Mouse (Mus musculus) CD4-positive, CD25-positive, alpha-beta regulatory T cell, adult 4 months (primary cell): ENCODE results near the gene Tut4. TPM values are rescaled to one million over a fixed set of nuclear protein-coding genes. Genes with fewer than 3 reads are reported as not detected.

Experiments
- ATAC-seq: one replicate; pipeline ENCODE4 v1.8.0; 2017
- polyA plus RNA-seq, 2 experiments: library from polyadenylated mRNA; unstranded; fragments of 100-300 nt; shearing (Covaris generic); gene quantifications; one replicate each; pipeline ENCODE4 v1.2.1; 2017

Gene Tut4
- polyA plus RNA-seq, 2 experiments from 2014 or later = 81.5 to 96.5 TPM

DNA sequence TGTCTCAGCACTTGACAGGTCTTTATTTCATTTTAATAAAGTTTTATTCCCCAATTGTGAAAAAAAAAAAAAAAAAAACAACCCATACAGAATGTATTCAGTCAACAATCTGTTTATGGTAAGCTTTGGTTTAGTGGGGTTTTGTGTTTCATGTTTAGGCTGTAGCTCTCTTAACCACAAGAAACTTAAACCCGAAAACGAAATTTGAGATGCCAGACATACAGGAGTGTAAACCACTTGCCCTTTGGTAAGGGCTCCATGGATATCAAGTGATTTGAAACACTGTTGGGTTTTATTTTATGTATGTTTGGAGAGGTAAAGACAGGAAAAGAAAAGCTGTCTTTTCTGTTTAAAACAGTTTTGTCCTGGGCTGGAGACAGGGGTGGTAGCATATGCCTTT, 80.5 kb downstream of the Tut4 start:
- no peak for ATAC-seq

DNA sequence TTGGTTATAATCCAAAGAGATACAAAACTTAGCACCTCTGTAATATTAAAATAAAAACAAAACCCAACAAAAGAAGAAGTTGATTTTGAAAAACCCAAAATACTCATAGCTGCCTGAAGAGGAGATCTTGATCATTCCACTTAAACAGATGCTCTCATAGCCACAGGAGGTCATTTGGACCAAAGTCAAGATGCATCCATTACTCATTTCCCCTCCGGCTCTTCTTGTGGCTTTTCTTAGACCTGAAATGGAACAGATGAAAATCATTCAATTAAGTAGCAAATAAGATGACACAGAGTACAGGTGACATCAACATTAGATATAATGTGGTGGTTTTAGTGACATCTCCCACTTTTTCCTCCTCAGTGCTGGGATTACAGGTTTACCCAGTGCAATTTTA, 105.8 kb downstream of the Tut4 start:
- ATAC-seq = no peak

DNA sequence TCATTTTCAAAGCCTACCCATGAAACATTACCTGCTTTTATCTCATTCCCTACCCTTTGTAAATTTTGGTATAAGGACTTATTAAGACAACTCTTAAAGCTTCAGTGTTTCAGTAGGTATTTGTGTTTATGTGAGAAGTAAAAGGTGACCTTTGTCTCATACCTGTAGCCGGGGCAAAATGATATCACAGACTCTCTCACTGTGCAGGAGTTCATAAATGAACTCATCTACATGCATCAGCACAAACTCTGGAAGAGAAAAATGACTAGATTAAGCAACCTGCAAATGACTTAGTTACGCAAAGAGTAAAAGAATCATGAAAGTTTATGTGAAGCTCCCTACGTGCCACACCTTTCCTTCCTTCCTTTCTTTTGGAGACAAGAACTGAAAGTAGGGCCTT, 113.4 kb downstream of the Tut4 start:
- ATAC-seq = no peak

DNA sequence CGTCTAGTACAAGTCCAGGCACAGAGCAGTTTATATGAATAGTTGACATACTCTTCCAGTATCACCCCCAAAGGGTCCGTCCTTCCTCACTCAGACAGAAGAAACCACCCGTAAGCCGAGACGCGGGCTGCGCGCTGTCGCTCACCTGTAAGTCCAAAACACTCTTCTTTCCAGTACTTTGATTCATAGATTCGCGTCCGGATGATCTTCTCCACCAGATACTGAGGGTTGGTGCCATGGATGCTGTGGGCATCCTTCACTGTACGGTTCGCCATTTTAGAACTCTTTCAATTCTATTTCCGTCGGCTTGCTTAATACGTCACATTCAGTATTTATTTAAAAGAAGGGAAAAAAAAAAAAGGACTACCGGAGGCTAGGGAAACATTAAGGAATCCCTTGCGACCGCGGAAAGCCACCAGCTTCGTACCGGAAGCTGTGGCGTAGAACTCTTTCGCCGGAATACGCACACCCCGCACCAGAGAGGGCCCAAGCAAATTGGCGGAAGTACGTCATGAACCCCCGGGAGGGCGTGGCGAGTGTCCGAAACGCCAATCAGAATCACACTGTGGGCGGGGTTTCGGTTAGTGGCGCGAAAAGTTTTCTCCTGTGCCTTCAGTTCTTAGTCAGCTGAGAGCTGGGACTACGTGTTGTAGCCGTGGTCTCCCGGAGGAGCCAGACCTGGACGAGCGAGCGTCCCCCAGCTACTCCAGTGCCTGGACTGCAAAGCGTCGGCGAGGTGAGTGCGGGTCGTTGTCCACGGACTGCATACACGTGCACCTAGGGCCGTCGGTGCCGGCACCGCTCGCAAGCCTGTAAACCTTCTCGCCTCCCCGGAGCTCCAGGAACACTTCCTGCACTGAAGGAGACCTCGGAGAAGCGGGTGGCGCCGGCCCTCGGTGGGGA, 119.9 kb downstream of the Tut4 start, which contains the start of the genes Prpf38a and Orc1:
TSS of gene Prpf38a (minus strand) at position 497 of the 903 bp plus-strand sequence.
TSS of gene Orc1 (plus strand) at position 584 of the 903 bp plus-strand sequence.
- peak; percentile 98 for ATAC-seq

DNA sequence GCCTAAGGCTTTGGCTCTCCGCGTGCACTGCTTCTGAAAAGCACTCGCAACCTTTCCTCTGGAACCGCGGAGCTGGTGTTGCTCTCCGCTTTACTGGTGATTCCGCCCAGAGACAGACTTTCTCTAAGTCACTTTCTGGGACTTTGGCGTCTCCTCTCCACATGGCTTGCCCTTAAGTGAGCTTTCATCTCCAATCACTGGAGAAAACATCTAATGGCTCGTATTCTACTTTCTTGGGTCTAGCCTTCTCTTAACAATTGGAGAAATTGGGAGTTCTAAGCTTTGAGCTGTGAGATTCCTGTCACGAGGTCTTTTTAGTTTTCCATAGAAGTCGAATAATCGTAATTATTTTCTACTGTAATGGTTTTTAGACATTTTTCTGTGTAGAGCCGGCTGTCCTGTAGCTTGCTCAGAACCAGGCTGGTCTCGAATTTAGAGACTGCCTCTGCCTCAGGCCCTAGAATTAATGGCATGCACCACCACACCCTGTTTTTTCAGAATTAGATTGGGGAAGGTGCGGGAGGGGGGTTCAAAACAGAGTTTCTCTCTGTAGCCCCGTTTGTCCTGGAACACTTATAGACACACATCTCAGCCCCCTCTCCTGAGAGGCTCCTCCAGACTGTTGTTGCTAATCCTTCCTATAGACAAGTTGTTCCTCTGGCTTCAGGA, 120.7 kb downstream of the Tut4 start:
- no peak for ATAC-seq

DNA sequence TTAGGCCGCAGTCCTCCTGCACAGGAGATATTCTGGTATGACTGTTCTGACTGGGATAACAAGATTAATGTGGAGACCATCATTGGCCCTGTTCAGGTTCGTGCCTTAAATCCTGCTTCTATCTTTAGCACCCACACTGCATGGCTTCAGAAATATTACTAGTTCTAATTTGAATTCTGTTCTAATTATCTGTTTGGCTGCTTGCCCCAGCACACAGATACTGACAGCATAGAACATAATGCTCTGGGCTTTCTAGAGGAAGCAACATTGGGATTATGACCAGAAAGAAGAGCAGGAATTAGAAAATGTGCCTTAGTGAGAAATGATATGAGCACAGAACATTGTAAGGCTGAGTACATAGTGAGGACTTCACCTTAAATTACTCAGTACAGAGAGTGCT, 134.2 kb downstream of the Tut4 start:
- ATAC-seq = no peak

DNA sequence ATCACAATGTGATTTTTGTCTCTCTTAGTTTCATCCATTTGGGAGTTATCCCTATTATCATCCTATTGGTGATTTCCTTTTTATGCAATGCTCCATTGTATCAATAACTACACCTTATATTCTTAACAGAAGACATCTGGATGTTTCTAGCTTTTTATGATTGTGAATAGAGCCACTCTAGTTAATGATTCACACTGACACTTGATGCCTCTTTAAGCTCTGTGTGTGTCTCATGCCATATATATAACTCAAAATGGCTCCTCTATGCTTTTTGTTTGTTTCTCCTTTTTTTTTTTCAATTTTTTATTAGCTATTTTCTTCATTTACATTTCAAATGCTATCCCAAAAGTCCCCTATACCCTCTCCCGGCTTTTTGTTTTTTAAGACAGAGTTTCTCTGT, 136.6 kb downstream of the Tut4 start:
- no peak for ATAC-seq

DNA sequence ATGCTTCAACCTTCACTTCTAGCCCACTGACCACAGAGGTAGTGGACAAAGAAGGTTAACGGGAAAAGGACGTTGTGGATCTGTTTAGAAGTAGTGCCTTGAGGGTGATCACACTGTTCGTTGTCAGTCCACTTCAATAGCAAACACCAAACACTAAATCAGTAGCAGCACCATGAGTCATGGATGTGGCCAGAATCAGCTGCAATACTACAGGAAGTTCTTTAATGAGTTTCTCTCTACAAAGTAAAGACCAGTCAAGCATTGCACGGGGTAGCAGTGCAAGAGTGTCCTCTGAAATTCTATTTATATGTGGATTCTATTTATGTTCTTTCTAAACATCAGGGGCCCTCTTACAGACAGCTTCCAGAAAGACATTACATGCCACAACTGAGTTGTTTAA, 139.1 kb downstream of the Tut4 start:
- ATAC-seq = no peak

DNA sequence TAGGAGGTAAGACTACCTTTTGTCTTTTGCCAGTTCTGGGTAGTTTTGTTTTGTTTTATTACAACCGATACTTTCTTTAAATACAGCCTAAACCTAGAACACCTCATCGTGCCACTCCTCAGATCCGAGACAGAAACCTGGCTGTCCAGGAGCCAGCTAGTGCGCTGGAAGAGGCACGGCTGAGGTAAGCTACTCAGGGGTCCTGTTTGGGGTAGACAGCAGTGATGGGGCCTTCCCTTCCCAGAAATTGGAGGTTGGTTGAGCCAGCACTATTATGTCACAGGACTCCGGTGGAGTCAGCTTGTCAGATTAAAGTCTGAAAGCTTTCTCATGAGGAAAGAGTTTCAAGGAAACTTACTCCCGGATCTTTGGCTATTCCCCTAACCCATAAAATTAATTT, 142.6 kb downstream of the Tut4 start:
- ATAC-seq = no peak

DNA sequence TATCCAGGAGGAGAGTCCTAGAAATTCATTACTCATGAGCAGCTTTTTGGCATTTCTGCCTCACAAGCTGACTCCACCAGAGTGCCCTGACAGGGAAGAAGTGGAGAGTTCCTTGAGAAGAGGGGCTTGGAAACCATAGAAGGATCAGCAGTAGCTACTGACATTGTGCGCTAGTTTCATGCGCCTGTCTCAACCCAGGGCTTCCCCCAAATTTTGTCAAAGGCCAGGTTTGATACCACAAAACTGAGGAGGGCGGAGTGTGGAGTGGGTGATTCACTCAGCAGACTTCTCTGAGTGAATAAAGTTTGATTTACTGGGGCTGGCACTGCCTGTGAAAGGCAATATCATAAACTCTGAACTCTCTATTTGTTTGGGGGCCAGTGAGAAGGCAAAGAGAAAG, 149.4 kb downstream of the Tut4 start:
- no peak for ATAC-seq

Other genes starting within 250 kb of the Tut4 start
- gene Zyg11a, start 241.4 kb upstream of the Tut4 start, polyA plus RNA-seq = not detected
- gene Zyg11b, start 158.3 kb upstream of the Tut4 start, polyA plus RNA-seq = 10 to 100 TPM; 12.4 to 12.9 TPM
- 10 to 100 TPM; 17.4 to 26.6 TPM for gene Coa7, start 131.3 kb upstream of the Tut4 start, polyA plus RNA-seq
- gene Shisal2a, start 76.1 kb upstream of the Tut4 start, polyA plus RNA-seq = not detected
- gene Gpx7, start 52.5 kb upstream of the Tut4 start, polyA plus RNA-seq = 1 to 10 TPM; 4.4 to 5.1 TPM
- gene Prpf38a, start 119.9 kb downstream of the Tut4 start, polyA plus RNA-seq = 10 to 100 TPM; 64.6 to 64.9 TPM
- 1 to 10 TPM; 2.7 to 3.0 TPM for gene Orc1, start 120.0 kb downstream of the Tut4 start, polyA plus RNA-seq
- gene Cc2d1b, start 160.5 kb downstream of the Tut4 start, polyA plus RNA-seq = 10 to 100 TPM; 31.4 to 62.3 TPM